8 mouse cellular contexts compared by ENCODE assay signal in genomic region chr10:86301117-86301490, GRCm38 (mm10). TPM values are rescaled to one million over a fixed set of nuclear protein-coding genes. Genes with fewer than 3 reads are reported as not detected.
DNase-seq lines count a peak whose midpoint lies in the region; ATAC-seq and TF ChIP-seq lines count a peak whose summit lies in the region.

No protein-coding gene starts in this region.

- H3K9ac ChIP-seq in liver, embryonic 13.5 days: peak overlapping the region; percentile 49; the same call in 1 of the 2 replicates

- TF ChIP-seq CTCF in testis, adult 2 months (IDR thresholded peaks at IDR 0.05; ENCODE audit: control insufficient read depth, insufficient read depth, insufficient replicate concordance, low read depth, low read length): no peak

- H3K27ac ChIP-seq in testis, adult 2 months (ENCODE audit: control insufficient read depth, insufficient read depth, low read depth, low read length): peak overlapping the region; percentile 80
- no peak overlapping the region for H3K27ac ChIP-seq in liver, embryonic 13.5 days

- peak overlapping the region; percentile 83 for H3K4me3 ChIP-seq in testis, adult 2 months (ENCODE audit: control insufficient read depth, low read depth, low read length)
- peak overlapping the region; percentile 52 for H3K4me3 ChIP-seq in liver, embryonic 13.5 days (replicated peaks)

- H3K4me2 ChIP-seq in liver, embryonic 13.5 days: peak overlapping the region; percentile 75

- peak; percentile 30 for DNase-seq in embryo, embryonic 10 days (ENCODE audit: low spot score)
- no peak for DNase-seq in embryo, embryonic 10.5 days (ENCODE audit: low spot score)
- DNase-seq in testis, postnatal 10 days (ENCODE audit: low spot score): no peak
- DNase-seq in liver, embryonic 13.5 days: no peak
- DNase-seq in retina, embryonic 14.5 days (ENCODE audit: low spot score): no peak
- DNase-seq in left cerebral cortex, adult 11 months (ENCODE audit: low spot score): no peak
- DNase-seq in layer of hippocampus, postnatal 25 days (ENCODE audit: extremely low spot score in 1 of 2, low spot score in 1 of 2): no peak

- H3K36me3 ChIP-seq in testis, adult 2 months (ENCODE audit: control insufficient read depth, insufficient read depth, low read length): no peaks in the 10 kb centered on the region
- no peaks in the 10 kb centered on the region for H3K36me3 ChIP-seq in liver, embryonic 13.5 days

- WGBS in liver, embryonic 13.5 days (ENCODE audit: insufficient replicate concordance): 4% methylated on average over 10 of the region's 10 CpGs

- no peaks in the 10 kb centered on the region for H3K9me3 ChIP-seq in liver, embryonic 13.5 days (replicated peaks)

- no peak for TF ChIP-seq POLR2A in testis, adult 2 months (IDR thresholded peaks at IDR 0.05; ENCODE audit: control insufficient read depth, low read depth, low read length)

- H3K27me3 ChIP-seq in testis, adult 2 months (ENCODE audit: control insufficient read depth, insufficient read depth, low read length): no peaks in the 10 kb centered on the region
- H3K27me3 ChIP-seq in liver, embryonic 13.5 days: peaks cover 59% of the 10 kb centered on the region

- ATAC-seq in liver, embryonic 13.5 days (ENCODE audit: low read depth): no peak

- H3K4me1 ChIP-seq in testis, adult 2 months (ENCODE audit: control insufficient read depth, insufficient read depth, low read length): peaks cover 13% of the 10 kb centered on the region
- peaks cover 39% of the 10 kb centered on the region for H3K4me1 ChIP-seq in liver, embryonic 13.5 days (replicated peaks)

RNA-seq across cellular contexts. Expression of gene Timp3, which starts 0.9 kb away (rescaled TPM):
- 9.1 and 12.0 TPM in 2 replicates for polyA plus RNA-seq in testis, adult 2 months (2012; rRNA removed)
- 8.4 and 10.0 TPM in 2 replicates for polyA plus RNA-seq in liver, embryonic 13.5 days (2015; fragmentation: Nextera tagmentation; extraction: Ambion mirVana)
- 10 to 100 TPM; 50.1 to 55.1 TPM for total RNA-seq in layer of hippocampus, postnatal 25 days (2021)
